In the genomic region with DNA sequence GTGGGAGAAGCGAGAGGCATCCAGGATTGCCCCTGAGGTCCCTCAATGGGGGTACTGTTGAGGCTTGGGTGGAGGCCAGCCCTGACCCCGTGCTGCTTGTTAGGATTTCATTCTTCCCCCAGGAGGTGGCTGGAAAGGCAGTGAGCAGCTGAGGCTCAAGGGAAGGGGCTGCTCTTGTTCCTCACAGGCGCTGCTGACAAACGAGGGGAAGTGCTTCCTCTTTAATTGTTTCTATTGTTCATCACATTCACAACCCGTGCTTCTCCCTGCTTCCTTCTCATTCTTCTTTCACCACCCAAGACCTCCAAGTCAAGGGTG, we compare ENCODE assay signal across 9 mouse cellular contexts.
DNase-seq lines count a peak whose midpoint lies in the region; ATAC-seq lines count a peak whose summit lies in the region.
"Had no signal": no experiment of that assay in that cellular context is flagged by ENCODE, and none has a peak within 500 bp of the region (broad histone marks: within the 10 kb centered on the region; RNA-seq: fewer than 3 reads in every experiment).

No protein-coding gene starts in this region.

- 0 out of 2 replicates have a peak overlapping the region, but pooled peaks have one; percentile 1 for H3K4me2 ChIP-seq in embryonic facial prominence, embryonic 13.5 days
- H3K4me2 ChIP-seq in neural tube, embryonic 14.5 days (ENCODE audit: low read depth, low read length), result no peak overlapping the region
- H3K4me2 ChIP-seq: lung, embryonic 15.5 days had no signal

- H3K4me3 ChIP-seq in embryonic facial prominence, embryonic 13.5 days, result no peak overlapping the region
- H3K4me3 ChIP-seq in neural tube, embryonic 14.5 days (ENCODE audit: low read depth, low read length), result no peak overlapping the region
- H3K4me3 ChIP-seq: lung, embryonic 15.5 days had no signal

- H3K27me3 ChIP-seq in embryonic facial prominence, embryonic 13.5 days, result no peaks in the 10 kb centered on the region
- H3K27me3 ChIP-seq in neural tube, embryonic 14.5 days (ENCODE audit: control insufficient read depth, insufficient read depth, low read length), result no peaks in the 10 kb centered on the region
- H3K27me3 ChIP-seq: lung, embryonic 15.5 days had no signal

- intact Hi-C loops in heart, postnatal 14 days (cut with DNase I), result no loop called here

- DNase-seq in layer of hippocampus, adult 11-12 months (ENCODE audit: low spot score), result peak; percentile 39
- DNase-seq in layer of hippocampus, adult 9-10 months (ENCODE audit: low spot score), result no peak
- DNase-seq in layer of hippocampus, postnatal 10 days (ENCODE audit: low spot score in 2 of 2), result peak; percentile 60 to 69
- DNase-seq in lung, postnatal 4 days, result no peak
- no peak for DNase-seq in urinary bladder, postnatal 14 days (ENCODE audit: low spot score)
- DNase-seq in heart, postnatal 14 days, result no peak

- no peaks in the 10 kb centered on the region for H3K36me3 ChIP-seq in embryonic facial prominence, embryonic 13.5 days
- H3K36me3 ChIP-seq in neural tube, embryonic 14.5 days (ENCODE audit: control insufficient read depth, insufficient read depth, low read length), result no peaks in the 10 kb centered on the region
- H3K36me3 ChIP-seq: lung, embryonic 15.5 days had no signal

- ATAC-seq in embryonic facial prominence, embryonic 13.5 days (ENCODE audit: insufficient number of reproducible peaks, insufficient read depth, low FRiP score, low TSS enrichment, low read depth), result no peak
- peak; percentile 87 for ATAC-seq in neural tube, embryonic 14.5 days (ENCODE audit: low read depth)

- H3K4me1 ChIP-seq in embryonic facial prominence, embryonic 13.5 days, result peaks cover 17% of the 10 kb centered on the region
- H3K4me1 ChIP-seq in neural tube, embryonic 14.5 days (ENCODE audit: control insufficient read depth, insufficient read depth, low read length), result peaks cover 3% of the 10 kb centered on the region; the same call in 1 of the 2 replicates

- H3K27ac ChIP-seq in embryonic facial prominence, embryonic 13.5 days, result peak overlapping the region; percentile 33; the same call in 1 of the 2 replicates
- no peak overlapping the region for H3K27ac ChIP-seq in neural tube, embryonic 14.5 days (ENCODE audit: low read depth, low read length)
- H3K27ac ChIP-seq: lung, embryonic 15.5 days had no signal

- 1% methylated on average over 5 of the region's 5 CpGs for WGBS in embryonic facial prominence, embryonic 13.5 days
- 5% methylated on average over 5 of the region's 5 CpGs for WGBS in neural tube, embryonic 14.5 days

- H3K9ac ChIP-seq in embryonic facial prominence, embryonic 13.5 days, result no peak overlapping the region
- no peak overlapping the region for H3K9ac ChIP-seq in neural tube, embryonic 14.5 days (replicated peaks; ENCODE audit: low read depth, low read length)
- H3K9ac ChIP-seq: lung, embryonic 15.5 days had no signal

- H3K9me3 ChIP-seq in embryonic facial prominence, embryonic 13.5 days, result no peaks in the 10 kb centered on the region
- no peaks in the 10 kb centered on the region for H3K9me3 ChIP-seq in neural tube, embryonic 14.5 days (ENCODE audit: control insufficient read depth, low read length)
- H3K9me3 ChIP-seq: lung, embryonic 15.5 days had no signal

Comparison
In these comparisons a context has a peak if more than half of its experiments do, and no peak if none do; other contexts are left out.
1. DNase-seq: peak in layer of hippocampus, adult 11-12 months (single experiment) and layer of hippocampus, postnatal 10 days (2 of 2); none in layer of hippocampus, adult 9-10 months (single experiment), lung, postnatal 4 days (0 of 2), urinary bladder, postnatal 14 days (single experiment) and heart, postnatal 14 days (0 of 2).